Mouse (Mus musculus): ENCODE data around the gene Poc5.

Gene Poc5

DNA sequence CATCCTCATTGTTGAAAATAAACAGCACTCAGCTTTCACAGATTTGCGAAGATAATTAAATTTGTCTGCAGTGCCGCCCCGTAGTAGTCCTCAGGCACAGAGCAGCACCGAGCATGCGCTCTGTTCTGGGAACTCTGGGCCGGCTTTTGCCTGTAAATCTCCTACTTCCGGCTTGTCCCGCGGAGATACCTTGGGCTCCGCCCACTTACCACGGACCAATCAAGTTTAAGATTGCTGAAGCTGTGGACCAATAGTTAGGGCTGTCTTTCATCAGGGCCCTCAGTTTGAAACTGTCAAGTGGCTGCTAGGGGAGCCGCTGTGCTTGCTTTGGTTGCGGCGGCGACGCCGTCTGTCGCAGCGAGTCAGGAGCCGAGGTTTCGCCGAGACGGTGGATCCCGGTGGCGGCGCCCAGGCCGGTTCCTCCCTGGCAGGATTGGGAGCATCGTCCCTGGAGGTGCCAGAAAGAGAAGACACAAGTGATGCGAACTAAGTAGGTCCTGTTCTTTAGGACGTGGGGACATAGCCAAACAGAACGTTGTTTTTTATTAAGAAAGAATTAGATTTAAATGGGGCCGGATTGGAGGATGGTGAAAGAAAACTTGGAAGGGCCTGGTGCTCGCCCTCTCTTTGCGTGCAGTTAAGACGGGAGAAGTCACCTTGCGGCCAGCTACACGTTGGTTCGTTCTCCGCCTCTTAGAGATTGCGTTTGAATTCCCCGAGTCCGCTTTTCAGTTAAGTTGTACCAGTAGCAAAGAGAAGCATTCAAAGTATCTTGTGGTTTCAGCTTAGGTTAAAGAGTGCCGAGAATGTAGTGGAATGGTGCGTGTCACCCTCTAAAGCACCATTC, at the start of gene Poc5:
Gene Poc5, plus strand, starts transcription at position 253 of the 847 bp plus-strand sequence.
- DNase-seq: peak; percentile 99

GRCm38 (mm10) chr13:96341461-96341860, 46.6 kb upstream of the Poc5 start:
- DNase-seq: no peak

DNA sequence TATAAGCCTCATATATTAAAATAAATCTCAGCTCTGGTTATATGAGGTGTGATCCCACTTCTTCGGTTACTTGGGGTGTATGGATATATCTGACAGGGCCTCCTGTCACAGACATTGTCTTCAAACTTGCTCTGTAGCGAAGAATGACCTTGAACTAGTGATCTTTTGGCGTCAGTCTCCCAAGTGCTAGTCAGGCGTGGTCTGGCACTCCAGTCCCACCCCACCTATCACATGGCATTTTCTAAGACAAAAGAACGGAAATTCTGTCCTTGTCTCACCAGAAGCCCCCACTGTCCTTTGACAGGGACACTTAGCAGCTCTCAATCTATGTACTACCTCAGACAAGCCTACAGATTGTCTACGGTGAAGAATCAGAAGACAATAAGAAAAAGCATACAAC, 43.3 kb upstream of the Poc5 start:
- DNase-seq: no peak

GRCm38 (mm10) chr13:96346581-96346980, 41.5 kb upstream of the Poc5 start:
- DNase-seq: no peak

DNA sequence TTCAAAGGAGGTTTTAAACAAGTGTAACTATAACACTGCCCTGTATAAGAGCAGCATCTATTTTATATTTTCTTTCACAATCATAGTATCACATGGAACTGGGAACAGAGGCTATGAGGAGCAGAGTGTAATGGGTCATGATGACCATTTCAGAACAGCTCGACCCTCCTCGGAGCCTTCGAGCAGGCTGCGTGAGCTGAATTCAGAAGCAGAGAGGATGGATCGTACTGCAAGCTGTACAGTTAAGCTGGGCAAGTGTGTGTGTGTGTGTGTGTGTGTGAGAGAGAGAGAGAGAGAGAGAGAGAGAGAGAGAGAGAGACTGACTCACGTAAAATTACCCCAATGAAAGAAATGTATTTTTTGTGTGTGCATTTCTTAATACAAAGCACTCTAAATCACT, 37.9 kb upstream of the Poc5 start:
- DNase-seq: no peak

- DNase-seq: no peak
Observed at GRCm38 (mm10) chr13:96351264-96351663, 36.8 kb upstream of the Poc5 start.

DNA sequence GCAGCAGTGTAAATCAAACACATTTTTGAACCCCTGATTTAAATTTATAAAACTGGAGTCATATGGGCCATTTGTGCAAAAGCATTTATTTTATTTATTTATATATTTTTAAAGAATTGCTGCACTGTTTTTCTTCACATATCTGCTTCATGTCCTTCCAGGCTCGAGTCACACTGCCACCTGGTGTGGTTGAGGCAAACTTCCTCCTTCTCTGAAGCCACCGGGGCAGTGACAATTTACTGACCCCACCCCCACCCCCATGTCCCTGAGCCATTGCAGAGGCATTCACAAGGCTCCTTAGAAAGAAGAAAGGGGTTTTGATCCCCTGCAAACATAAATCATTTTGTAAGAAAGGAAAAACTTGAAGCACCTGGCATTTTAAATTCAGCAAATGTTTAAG, 12.6 kb upstream of the Poc5 start:
- DNase-seq: no peak

DNA sequence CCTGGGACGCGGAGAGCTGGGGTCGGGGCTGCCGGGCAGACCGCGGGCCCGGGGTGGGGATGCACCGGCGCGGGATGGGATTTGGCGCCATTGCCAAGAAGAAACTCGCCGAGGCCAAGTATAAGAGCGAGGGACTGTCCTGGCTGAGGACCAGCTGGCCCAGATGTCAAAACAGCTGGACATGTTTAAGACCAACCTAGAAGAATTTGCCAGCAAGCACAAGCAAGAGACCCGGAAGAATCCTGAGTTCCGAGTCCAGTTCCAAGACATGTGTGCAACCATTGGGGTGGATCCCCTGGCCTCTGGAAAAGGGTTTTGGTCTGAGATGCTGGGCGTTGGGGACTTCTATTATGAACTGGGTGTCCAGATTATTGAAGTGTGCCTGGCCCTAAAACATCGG, 11.2 kb upstream of the Poc5 start:
- DNase-seq: peak; percentile 7

DNA sequence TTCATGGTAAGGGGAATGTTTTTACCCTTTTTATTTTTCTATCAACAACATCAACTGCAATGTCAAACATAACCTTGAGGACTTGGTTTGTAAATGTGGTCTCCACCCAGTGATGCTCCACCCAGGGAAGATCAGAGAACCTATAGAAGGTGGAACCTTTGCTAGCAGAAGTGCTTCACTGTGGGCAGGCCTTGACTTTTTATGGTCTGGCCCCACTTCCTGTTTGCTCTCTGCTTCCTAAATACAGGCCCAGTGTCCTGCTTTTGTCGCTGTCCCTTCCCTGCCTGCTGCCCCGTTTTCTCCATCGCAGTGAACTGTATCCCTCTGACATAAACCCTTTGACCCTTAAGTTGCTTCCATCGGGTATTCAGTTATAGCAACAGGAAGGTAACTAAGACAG, 10.2 kb upstream of the Poc5 start:
- DNase-seq: no peak

GRCm38 (mm10) chr13:96389301-96389700, 1.2 kb downstream of the Poc5 start:
- DNase-seq: no peak

DNA sequence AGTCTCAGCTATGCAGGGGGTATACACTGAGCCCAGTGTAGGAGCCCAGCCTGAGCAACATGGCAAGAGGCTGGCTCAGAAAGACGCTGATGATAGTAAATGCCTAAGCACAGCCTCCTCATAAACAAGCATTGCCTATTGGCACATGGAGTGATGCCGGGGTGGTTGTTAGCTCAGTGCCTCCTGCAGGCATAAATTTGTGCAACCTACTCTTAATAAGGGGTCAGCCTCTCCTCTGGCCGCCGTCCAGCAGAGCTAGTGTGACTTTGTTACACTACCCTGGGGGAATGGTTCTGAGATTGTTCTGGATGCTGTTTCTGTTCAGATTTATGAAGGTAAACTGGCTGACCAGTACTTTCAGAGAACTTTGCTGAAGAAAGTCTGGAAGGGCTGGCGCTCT, 13.2 kb downstream of the Poc5 start:
- DNase-seq: no peak

DNA sequence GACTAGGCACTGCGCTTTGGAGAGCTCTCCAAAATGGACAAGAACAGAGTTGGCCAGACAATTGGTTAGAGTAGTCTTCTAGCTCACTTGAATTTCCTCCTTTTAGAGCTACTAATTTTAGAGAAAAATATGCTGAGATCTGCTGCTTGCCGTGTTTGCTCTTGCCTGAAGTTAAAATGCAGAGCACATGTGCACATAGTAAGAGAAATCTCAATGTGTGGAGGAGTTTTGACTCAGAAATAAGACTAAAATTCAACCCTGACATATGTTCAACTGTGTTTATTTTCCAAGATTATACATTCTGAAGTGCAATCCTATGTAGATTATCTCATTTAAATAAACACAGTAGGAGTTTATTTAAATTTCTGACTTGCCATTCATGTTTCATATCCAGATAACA, 17.4 kb downstream of the Poc5 start:
- no peak for DNase-seq

DNA sequence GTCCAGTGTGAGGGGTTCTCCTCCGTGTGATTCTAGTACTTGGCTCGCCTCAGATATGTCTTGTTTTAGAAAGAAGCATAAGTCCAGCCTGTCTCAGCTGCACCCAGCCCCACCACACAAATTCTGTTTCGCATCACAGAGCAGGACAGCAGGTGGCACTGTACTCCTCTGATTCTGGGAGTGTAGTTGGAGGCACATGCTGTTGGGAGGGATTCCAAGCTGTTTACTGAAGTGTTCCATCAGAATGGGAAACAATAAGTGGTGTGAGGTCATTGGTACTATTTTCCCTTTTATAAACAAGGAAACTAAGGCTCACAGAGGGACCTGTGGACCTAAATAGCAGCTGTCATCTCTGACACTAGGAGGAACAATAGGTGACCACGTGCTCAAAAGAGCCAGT, 18.9 kb downstream of the Poc5 start:
- DNase-seq: peak; percentile 65

GRCm38 (mm10) chr13:96408786-96409185, 20.7 kb downstream of the Poc5 start:
- DNase-seq: no peak

GRCm38 (mm10) chr13:96414384-96414783, 26.3 kb downstream of the Poc5 start:
- no peak for DNase-seq

GRCm38 (mm10) chr13:96416380-96416779, 28.3 kb downstream of the Poc5 start:
- DNase-seq: no peak

DNA sequence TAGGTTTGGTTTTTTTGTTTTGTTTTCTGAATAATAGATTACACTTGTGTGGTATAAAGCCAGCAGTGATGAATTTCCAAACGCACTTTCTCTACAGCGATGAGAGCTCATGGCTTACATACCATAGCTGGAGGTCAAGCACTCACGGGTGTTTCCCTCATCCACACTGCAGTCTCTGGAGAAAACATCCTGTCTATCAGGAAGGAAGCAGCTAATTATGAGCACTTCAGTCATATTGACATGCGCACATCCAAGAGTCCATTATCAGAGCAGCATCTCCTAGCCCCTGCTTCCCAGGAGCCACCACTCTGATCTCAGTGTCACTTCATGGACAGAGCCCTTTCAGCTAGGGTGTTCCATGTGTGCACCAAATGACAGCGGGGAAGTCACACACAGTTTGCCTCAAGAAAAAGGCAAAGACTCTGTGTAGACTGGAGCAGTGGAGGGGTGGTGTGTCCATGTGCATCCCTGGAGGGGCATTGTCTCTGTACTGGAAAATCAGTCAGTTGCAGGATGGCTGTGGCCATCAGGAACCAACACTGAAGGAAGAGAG, 29.2 kb downstream of the Poc5 start:
- DNase-seq: no peak

GRCm38 (mm10) chr13:96418487-96418886, 30.4 kb downstream of the Poc5 start:
- no peak for DNase-seq

- DNase-seq: no peak
Observed at GRCm38 (mm10) chr13:96421230-96421629, 33.1 kb downstream of the Poc5 start.

GRCm38 (mm10) chr13:96424496-96425274, 36.6 kb downstream of the Poc5 start:
- no peak for DNase-seq

- no peak for DNase-seq
Observed at GRCm38 (mm10) chr13:96426044-96426443, 38.0 kb downstream of the Poc5 start.

DNA sequence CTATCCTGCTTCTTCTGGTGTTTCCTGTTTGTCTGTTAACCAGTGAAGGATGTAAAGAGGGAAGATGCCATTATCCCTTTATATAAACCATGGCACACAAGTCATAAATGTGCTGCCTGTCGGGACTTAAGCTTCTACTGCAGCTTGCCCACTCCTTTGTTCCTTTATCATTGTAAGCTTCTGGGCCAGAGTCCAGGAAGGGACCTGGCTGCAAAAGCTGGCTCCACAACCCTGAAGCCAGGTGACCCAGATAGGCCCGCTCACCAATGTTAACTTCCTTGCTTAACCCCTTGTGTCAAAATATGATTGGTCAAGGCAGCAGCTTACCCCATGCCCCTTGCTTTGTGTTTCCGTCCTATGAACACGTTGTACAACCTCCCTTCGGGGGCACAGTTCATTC, 40.4 kb downstream of the Poc5 start:
- no peak for DNase-seq

- DNase-seq: peak; percentile 95
Observed at GRCm38 (mm10) chr13:96431595-96432156, 43.6 kb downstream of the Poc5 start.

Data from lung, postnatal 36 days (tissue).